In genomic region chr15:10982064-10982435, GRCm38 (mm10) we compare ENCODE assay signal across 8 mouse cellular contexts. TPM values are rescaled to one million over a fixed set of nuclear protein-coding genes. Genes with fewer than 3 reads are reported as not detected.
DNase-seq lines count a peak whose midpoint lies in the region; ATAC-seq and TF ChIP-seq lines count a peak whose summit lies in the region.

No protein-coding gene starts in this region.

- peak overlapping the region; percentile 99 for H3K27ac ChIP-seq in left cerebral cortex, adult 2 months
- H3K27ac ChIP-seq in embryonic facial prominence, embryonic 15.5 days (replicated peaks) = peak overlapping the region; percentile 94
- H3K27ac ChIP-seq in limb, embryonic 10.5 days = peak overlapping the region; percentile 95
- peak overlapping the region; percentile 90 for H3K27ac ChIP-seq in neural tube, embryonic 14.5 days (ENCODE audit: low read depth, low read length)

- no peak for ATAC-seq in embryonic facial prominence, embryonic 15.5 days (ENCODE audit: insufficient number of reproducible peaks, low FRiP score, low TSS enrichment, low read depth)
- ATAC-seq in neural tube, embryonic 14.5 days (ENCODE audit: low read depth) = peak; percentile 36
- no peak for ATAC-seq in granulocyte monocyte progenitor cell, adult 5-6 weeks (replicated peaks; ENCODE audit: poor library complexity, severe bottlenecking)

- H3K9ac ChIP-seq in embryonic facial prominence, embryonic 15.5 days = peak overlapping the region; percentile 77
- H3K9ac ChIP-seq in neural tube, embryonic 14.5 days (replicated peaks; ENCODE audit: low read depth, low read length) = peak overlapping the region; percentile 83

- no peaks in the 10 kb centered on the region for H3K36me3 ChIP-seq in embryonic facial prominence, embryonic 15.5 days
- H3K36me3 ChIP-seq in limb, embryonic 10.5 days = no peaks in the 10 kb centered on the region
- no peaks in the 10 kb centered on the region for H3K36me3 ChIP-seq in neural tube, embryonic 14.5 days (ENCODE audit: control insufficient read depth, insufficient read depth, low read length)

- peaks cover 13% of the 10 kb centered on the region for H3K4me1 ChIP-seq in embryonic facial prominence, embryonic 15.5 days
- peaks cover 13% of the 10 kb centered on the region for H3K4me1 ChIP-seq in limb, embryonic 10.5 days
- H3K4me1 ChIP-seq in neural tube, embryonic 14.5 days (ENCODE audit: control insufficient read depth, insufficient read depth, low read length) = 0 out of 2 replicates have a peak, but pooled peaks cover 3% of the 10 kb centered on the region

- peak overlapping the region; percentile 77 for H3K4me3 ChIP-seq in left cerebral cortex, adult 2 months
- peak overlapping the region; percentile 79 for H3K4me3 ChIP-seq in embryonic facial prominence, embryonic 15.5 days (replicated peaks)
- H3K4me3 ChIP-seq in limb, embryonic 10.5 days = peak overlapping the region; percentile 82
- peak overlapping the region; percentile 70 for H3K4me3 ChIP-seq in neural tube, embryonic 14.5 days (ENCODE audit: low read depth, low read length)

- intact Hi-C loops in left cerebral cortex, adult 2 months (cut with DNase I) = loop anchor here (5.0 kb wide), 2 partner anchors 480 to 495 kb away; partner anchors contain the start of genes Brix1 and Rad1
- intact Hi-C loops in left cerebral cortex, postnatal 14 days (cut with DNase I) = loop anchor here (10.0 kb wide), 1 partner anchor 497 kb away; the partner anchor contains the start of genes Brix1 and Rad1

- DNase-seq in left cerebral cortex, adult 2 months (ENCODE audit: extremely low spot score in 1 of 2, low spot score in 2 of 2) = no peak
- DNase-seq in left cerebral cortex, adult 18-20 months (ENCODE audit: low spot score in 2 of 2) = no peak
- DNase-seq in limb, embryonic 10.5 days (ENCODE audit: low spot score) = no peak
- no peak for DNase-seq in left cerebral cortex, adult 9 months (ENCODE audit: low spot score in 2 of 2)
- no peak for DNase-seq in left cerebral cortex, postnatal 14 days (ENCODE audit: low spot score in 2 of 2)

- H3K4me2 ChIP-seq in embryonic facial prominence, embryonic 15.5 days (replicated peaks) = peak overlapping the region; percentile 62
- peak overlapping the region; percentile 75 for H3K4me2 ChIP-seq in neural tube, embryonic 14.5 days (ENCODE audit: low read depth, low read length)

- no peaks in the 10 kb centered on the region for H3K9me3 ChIP-seq in embryonic facial prominence, embryonic 15.5 days (replicated peaks)
- no peaks in the 10 kb centered on the region for H3K9me3 ChIP-seq in limb, embryonic 10.5 days (replicated peaks)
- no peaks in the 10 kb centered on the region for H3K9me3 ChIP-seq in neural tube, embryonic 14.5 days (ENCODE audit: control insufficient read depth, low read length)

- H3K27me3 ChIP-seq in embryonic facial prominence, embryonic 15.5 days = no peaks in the 10 kb centered on the region
- H3K27me3 ChIP-seq in limb, embryonic 10.5 days (ENCODE audit: low read depth, poor library complexity, severe bottlenecking) = no peaks in the 10 kb centered on the region
- no peaks in the 10 kb centered on the region for H3K27me3 ChIP-seq in neural tube, embryonic 14.5 days (ENCODE audit: control insufficient read depth, insufficient read depth, low read length)

- no peak for TF ChIP-seq CTCF in left cerebral cortex, adult 2 months (IDR thresholded peaks at IDR 0.05)

- 4% methylated on average over 6 of the region's 6 CpGs for WGBS in embryonic facial prominence, embryonic 15.5 days
- WGBS in limb, embryonic 10.5 days = 7% methylated on average over 6 of the region's 6 CpGs
- WGBS in neural tube, embryonic 14.5 days = 8% methylated on average over 6 of the region's 6 CpGs

RNA-seq across cellular contexts. Expression of gene Amacr, which starts 0.5 kb away (rescaled TPM):
- 10 to 100 TPM; 11.2 to 11.9 TPM for total RNA-seq in left cerebral cortex, adult 2 months (2021)
- total RNA-seq in left cerebral cortex, adult 18-20 months (2021) = 10 to 100 TPM; 11.6 to 12.4 TPM
- polyA plus RNA-seq in embryonic facial prominence, embryonic 15.5 days (2015; fragmentation: Nextera tagmentation; extraction: Ambion mirVana) = 21.5 and 27.4 TPM in 2 replicates
- 13.3 and 15.9 TPM in 2 replicates for polyA plus RNA-seq in limb, embryonic 10.5 days (2016; fragmentation: Nextera tagmentation; extraction: Ambion mirVana)
- 14.2 TPM in 2 replicates for polyA plus RNA-seq in neural tube, embryonic 14.5 days (2014; fragmentation: Nextera tagmentation; extraction: Ambion mirVana)
- 3.2 and 3.5 TPM in 2 replicates for total RNA-seq in granulocyte monocyte progenitor cell, adult 5-6 weeks (2014; fragmentation: Nextera tagmentation)
- total RNA-seq in granulocyte monocyte progenitor cell, adult 5-6 weeks (2017) = 6.5 and 6.9 TPM in 2 replicates
- total RNA-seq in left cerebral cortex, postnatal 14 days (2021) = 10 to 100 TPM in 1 of 2 experiments, 1 to 10 TPM in 1; 8.3 to 10.2 TPM

RNA-seq across cellular contexts. Expression of gene Slc45a2, which starts 18.5 kb away (rescaled TPM):
- total RNA-seq in left cerebral cortex, adult 2 months (2021) = under 1 TPM in 1 of 2 experiments, not detected in 1; 0.19 TPM
- under 1 TPM in 1 of 2 experiments, not detected in 1; 0.12 TPM for total RNA-seq in left cerebral cortex, adult 18-20 months (2021)
- polyA plus RNA-seq in embryonic facial prominence, embryonic 15.5 days (2015; fragmentation: Nextera tagmentation; extraction: Ambion mirVana) = 1.5 and 1.7 TPM in 2 replicates
- 0.05 TPM in 1 of 2 replicates, not detected in the other for polyA plus RNA-seq in limb, embryonic 10.5 days (2016; fragmentation: Nextera tagmentation; extraction: Ambion mirVana)
- 0.07 TPM in 1 of 2 replicates, not detected in the other for polyA plus RNA-seq in neural tube, embryonic 14.5 days (2014; fragmentation: Nextera tagmentation; extraction: Ambion mirVana)
- total RNA-seq in granulocyte monocyte progenitor cell, adult 5-6 weeks (2014; fragmentation: Nextera tagmentation) = not detected in 2 replicates
- total RNA-seq in granulocyte monocyte progenitor cell, adult 5-6 weeks (2017) = not detected in 2 replicates
- total RNA-seq in left cerebral cortex, postnatal 14 days (2021) = not detected

RNA-seq across cellular contexts. Expression of gene C1qtnf3, which starts 29.9 kb away (rescaled TPM):
- total RNA-seq in left cerebral cortex, adult 2 months (2021) = under 1 TPM in 1 of 2 experiments, not detected in 1; 0.14 TPM
- total RNA-seq in left cerebral cortex, adult 18-20 months (2021) = not detected
- 30.9 and 44.5 TPM in 2 replicates for polyA plus RNA-seq in embryonic facial prominence, embryonic 15.5 days (2015; fragmentation: Nextera tagmentation; extraction: Ambion mirVana)
- polyA plus RNA-seq in limb, embryonic 10.5 days (2016; fragmentation: Nextera tagmentation; extraction: Ambion mirVana) = 1.7 and 3.3 TPM in 2 replicates
- polyA plus RNA-seq in neural tube, embryonic 14.5 days (2014; fragmentation: Nextera tagmentation; extraction: Ambion mirVana) = 21.2 and 23.6 TPM in 2 replicates
- not detected in 2 replicates for total RNA-seq in granulocyte monocyte progenitor cell, adult 5-6 weeks (2014; fragmentation: Nextera tagmentation)
- not detected in 2 replicates for total RNA-seq in granulocyte monocyte progenitor cell, adult 5-6 weeks (2017)
- total RNA-seq in left cerebral cortex, postnatal 14 days (2021) = under 1 TPM; 0.19 to 0.33 TPM

RNA-seq across cellular contexts. Expression of gene Rxfp3, which starts 55.7 kb away (rescaled TPM):
- 1 to 10 TPM; 3.1 to 3.8 TPM for total RNA-seq in left cerebral cortex, adult 2 months (2021)
- 1 to 10 TPM; 2.5 to 3.6 TPM for total RNA-seq in left cerebral cortex, adult 18-20 months (2021)
- polyA plus RNA-seq in embryonic facial prominence, embryonic 15.5 days (2015; fragmentation: Nextera tagmentation; extraction: Ambion mirVana) = 2.7 and 2.9 TPM in 2 replicates
- 0.05 and 0.15 TPM in 2 replicates for polyA plus RNA-seq in limb, embryonic 10.5 days (2016; fragmentation: Nextera tagmentation; extraction: Ambion mirVana)
- 1.2 and 1.7 TPM in 2 replicates for polyA plus RNA-seq in neural tube, embryonic 14.5 days (2014; fragmentation: Nextera tagmentation; extraction: Ambion mirVana)
- total RNA-seq in granulocyte monocyte progenitor cell, adult 5-6 weeks (2014; fragmentation: Nextera tagmentation) = not detected in 2 replicates
- total RNA-seq in granulocyte monocyte progenitor cell, adult 5-6 weeks (2017) = not detected in 2 replicates
- 1 to 10 TPM; 3.7 to 4.7 TPM for total RNA-seq in left cerebral cortex, postnatal 14 days (2021)
